Comparison of ENCODE assay signal across 24 mouse cellular contexts in genomic region chr9:96881901-96882300, GRCm38 (mm10). TPM values are rescaled to one million over a fixed set of nuclear protein-coding genes. Genes with fewer than 3 reads are reported as not detected.
DNase-seq lines count a peak whose midpoint lies in the region; ATAC-seq lines count a peak whose summit lies in the region.
"Had no signal": no experiment of that assay in that cellular context is flagged by ENCODE, and none has a peak within 500 bp of the region (broad histone marks: within the 10 kb centered on the region; RNA-seq: fewer than 3 reads in every experiment).

No protein-coding gene starts in this region.

- no peak overlapping the region for H3K9ac ChIP-seq in intestine, embryonic 14.5 days (ENCODE audit: low read length)
- no peak overlapping the region for H3K9ac ChIP-seq in intestine, embryonic 15.5 days
- H3K9ac ChIP-seq in kidney, embryonic 14.5 days (ENCODE audit: low read depth, low read length) = no peak overlapping the region
- H3K9ac ChIP-seq: embryonic facial prominence, embryonic 12.5 days; embryonic facial prominence, embryonic 15.5 days; heart, embryonic 12.5 days; heart, embryonic 15.5 days; hindbrain, embryonic 13.5 days had no signal

- peak; percentile 39 for DNase-seq in adrenal gland, postnatal 14 days
- no peak for DNase-seq in adrenal gland, postnatal 25 days
- peak; percentile 24 for DNase-seq in cerebellum, adult 9-11 months
- no peak for DNase-seq in cerebellum, adult 11-12 months
- DNase-seq in intestine, embryonic 14.5 days (ENCODE audit: low spot score) = no peak
- peak; percentile 27 for DNase-seq in kidney, adult 9 months
- DNase-seq: B cell, adult 2 months; heart, adult 18-20 months; heart, postnatal 10 days; heart, postnatal 36 days; kidney, adult 18-20 months had no signal

- 41% methylated on average over 6 of the region's 6 CpGs for WGBS in intestine, embryonic 14.5 days
- WGBS in intestine, embryonic 15.5 days = 47% methylated on average over 6 of the region's 6 CpGs
- 62% methylated on average over 6 of the region's 6 CpGs for WGBS in kidney, embryonic 14.5 days

- ATAC-seq in intestine, embryonic 14.5 days (replicated peaks; ENCODE audit: low FRiP score, low TSS enrichment, low read depth) = no peak
- no peak for ATAC-seq in intestine, embryonic 15.5 days
- ATAC-seq in kidney, embryonic 14.5 days (ENCODE audit: low FRiP score, low TSS enrichment) = no peak
- ATAC-seq: forebrain, embryonic 14.5 days; hindbrain, embryonic 16.5 days; Patski had no signal

- H3K4me1 ChIP-seq in intestine, embryonic 14.5 days (replicated peaks; ENCODE audit: control insufficient read depth, insufficient read depth, low read length) = peaks cover 69% of the 10 kb centered on the region
- H3K4me1 ChIP-seq in intestine, embryonic 15.5 days (replicated peaks) = peaks cover 30% of the 10 kb centered on the region
- H3K4me1 ChIP-seq in kidney, embryonic 14.5 days (ENCODE audit: control insufficient read depth, insufficient read depth, low read length) = 0 out of 2 replicates have a peak, but pooled peaks cover 5% of the 10 kb centered on the region

- H3K27ac ChIP-seq in intestine, embryonic 14.5 days (ENCODE audit: low read depth) = peak overlapping the region; percentile 91
- no peak overlapping the region for H3K27ac ChIP-seq in intestine, embryonic 15.5 days
- no peak overlapping the region for H3K27ac ChIP-seq in kidney, embryonic 14.5 days (ENCODE audit: low read depth, low read length)
- H3K27ac ChIP-seq: embryonic facial prominence, embryonic 12.5 days; embryonic facial prominence, embryonic 15.5 days; heart, embryonic 15.5 days had no signal

- no peak overlapping the region for H3K4me3 ChIP-seq in intestine, embryonic 14.5 days (ENCODE audit: low read depth, low read length)
- H3K4me3 ChIP-seq in intestine, embryonic 15.5 days (replicated peaks) = no peak overlapping the region
- no peak overlapping the region for H3K4me3 ChIP-seq in kidney, embryonic 14.5 days (ENCODE audit: low read length)
- H3K4me3 ChIP-seq: embryonic facial prominence, embryonic 12.5 days; embryonic facial prominence, embryonic 15.5 days; heart, embryonic 12.5 days; heart, embryonic 15.5 days; hindbrain, embryonic 10.5 days; hindbrain, embryonic 13.5 days had no signal

- H3K27me3 ChIP-seq in intestine, embryonic 14.5 days (replicated peaks; ENCODE audit: control insufficient read depth, insufficient read depth, low read length) = no peaks in the 10 kb centered on the region
- no peaks in the 10 kb centered on the region for H3K27me3 ChIP-seq in intestine, embryonic 15.5 days (replicated peaks)
- no peaks in the 10 kb centered on the region for H3K27me3 ChIP-seq in kidney, embryonic 14.5 days (ENCODE audit: control insufficient read depth, insufficient read depth, low read length)
- H3K27me3 ChIP-seq: CH12.LX; embryonic facial prominence, embryonic 12.5 days; embryonic facial prominence, embryonic 15.5 days; heart, embryonic 12.5 days; heart, embryonic 15.5 days; hindbrain, embryonic 13.5 days; Patski had no signal

- H3K9me3 ChIP-seq in intestine, embryonic 14.5 days (ENCODE audit: control insufficient read depth, low read length) = no peaks in the 10 kb centered on the region
- no peaks in the 10 kb centered on the region for H3K9me3 ChIP-seq in intestine, embryonic 15.5 days
- no peaks in the 10 kb centered on the region for H3K9me3 ChIP-seq in kidney, embryonic 14.5 days (ENCODE audit: control insufficient read depth, low read length)
- H3K9me3 ChIP-seq: embryonic facial prominence, embryonic 12.5 days; embryonic facial prominence, embryonic 15.5 days; G1E; heart, embryonic 12.5 days; heart, embryonic 15.5 days; hindbrain, embryonic 10.5 days; hindbrain, embryonic 13.5 days had no signal

- H3K36me3 ChIP-seq in intestine, embryonic 14.5 days (ENCODE audit: control insufficient read depth, insufficient read depth, low read length) = no peaks in the 10 kb centered on the region
- no peaks in the 10 kb centered on the region for H3K36me3 ChIP-seq in intestine, embryonic 15.5 days
- no peaks in the 10 kb centered on the region for H3K36me3 ChIP-seq in kidney, embryonic 14.5 days (ENCODE audit: control insufficient read depth, insufficient read depth, low read length)
- H3K36me3 ChIP-seq: embryonic facial prominence, embryonic 12.5 days; embryonic facial prominence, embryonic 15.5 days; G1E; heart, embryonic 12.5 days; heart, embryonic 15.5 days; hindbrain, embryonic 10.5 days; hindbrain, embryonic 13.5 days had no signal

- H3K4me2 ChIP-seq in intestine, embryonic 14.5 days (ENCODE audit: low read length) = no peak overlapping the region
- H3K4me2 ChIP-seq in intestine, embryonic 15.5 days (replicated peaks) = no peak overlapping the region
- H3K4me2 ChIP-seq in kidney, embryonic 14.5 days (replicated peaks; ENCODE audit: low read depth, low read length) = no peak overlapping the region
- H3K4me2 ChIP-seq: embryonic facial prominence, embryonic 12.5 days; embryonic facial prominence, embryonic 15.5 days; heart, embryonic 12.5 days; heart, embryonic 15.5 days; hindbrain, embryonic 13.5 days had no signal

RNA-seq across cellular contexts. Expression of gene Pxylp1, which starts 10.6 kb away (rescaled TPM):
- total RNA-seq in adrenal gland, postnatal 14 days (2021) = 8.0 and 8.4 TPM in 2 replicates
- total RNA-seq in adrenal gland, postnatal 25 days (2021) = 7.8 and 13.1 TPM in 2 replicates
- polyA plus RNA-seq in intestine, embryonic 14.5 days (2014; fragmentation: Nextera tagmentation; extraction: Ambion mirVana) = 56.2 and 67.0 TPM in 2 replicates
- polyA plus RNA-seq in intestine, embryonic 15.5 days (2015; fragmentation: Nextera tagmentation; extraction: Ambion mirVana) = 37.6 and 41.5 TPM in 2 replicates
- 10.6 and 19.3 TPM in 2 replicates for polyA plus RNA-seq in kidney, embryonic 14.5 days (2014; fragmentation: Nextera tagmentation; extraction: Ambion mirVana)
- polyA plus RNA-seq: G1E had no signal

Comparison
In these comparisons a context has a peak if more than half of its experiments do, and no peak if none do; other contexts are left out.
1. DNase-seq: peak in adrenal gland, postnatal 14 days (single experiment), cerebellum, adult 9-11 months (single experiment) and kidney, adult 9 months (single experiment); none in adrenal gland, postnatal 25 days (single experiment), cerebellum, adult 11-12 months (single experiment) and intestine, embryonic 14.5 days (single experiment).